In genomic region chr9:35038922-35039586, GRCm38 (mm10) we compare ENCODE assay signal across 9 mouse cellular contexts.
DNase-seq lines count a peak whose midpoint lies in the region; ATAC-seq and TF ChIP-seq lines count a peak whose summit lies in the region.
"Had no signal": no experiment of that assay in that cellular context is flagged by ENCODE, and none has a peak within 500 bp of the region (broad histone marks: within the 10 kb centered on the region; RNA-seq: fewer than 3 reads in every experiment).

No protein-coding gene starts in this region.

- no peak for TF ChIP-seq POLR2A in liver, adult 2 months (IDR thresholded peaks at IDR 0.05; ENCODE audit: extremely low read depth, insufficient read depth, low read length)

- H3K27me3 ChIP-seq in liver, adult 2 months (ENCODE audit: control insufficient read depth, insufficient read depth, low read length) = no peaks in the 10 kb centered on the region
- no peaks in the 10 kb centered on the region for H3K27me3 ChIP-seq in embryonic facial prominence, embryonic 14.5 days (replicated peaks; ENCODE audit: control insufficient read depth, insufficient read depth, low read length)

- H3K79me2 ChIP-seq in liver, adult 2 months (ENCODE audit: control insufficient read depth, insufficient read depth, low read length) = no peaks in the 10 kb centered on the region

- H3K4me2 ChIP-seq in embryonic facial prominence, embryonic 14.5 days (ENCODE audit: low read depth, low read length) = no peak overlapping the region
- H3K4me2 ChIP-seq: neural tube, embryonic 12.5 days had no signal

- no peak for TF ChIP-seq CTCF in liver, adult 2 months (IDR thresholded peaks at IDR 0.05; ENCODE audit: low read depth, low read length)

- peaks cover 5% of the 10 kb centered on the region; the same call in 1 of the 2 replicates for H3K9me3 ChIP-seq in embryonic facial prominence, embryonic 14.5 days (ENCODE audit: control insufficient read depth, low read length)
- H3K9me3 ChIP-seq: neural tube, embryonic 12.5 days had no signal

- peak; percentile 28; the same call in 1 of the 2 replicates for ATAC-seq in embryonic facial prominence, embryonic 14.5 days (ENCODE audit: low read depth)

- no peaks in the 10 kb centered on the region; the same call in 1 of the 2 replicates for H3K36me3 ChIP-seq in liver, adult 2 months (ENCODE audit: control insufficient read depth, insufficient read depth, low read length)
- H3K36me3 ChIP-seq in embryonic facial prominence, embryonic 14.5 days (ENCODE audit: control insufficient read depth, insufficient read depth, low read length) = no peaks in the 10 kb centered on the region
- H3K36me3 ChIP-seq: neural tube, embryonic 12.5 days had no signal

- 0 out of 2 replicates have a peak overlapping the region, but pooled peaks have one; percentile 8 for H3K9ac ChIP-seq in liver, adult 2 months (ENCODE audit: low read depth, low read length)
- H3K9ac ChIP-seq in embryonic facial prominence, embryonic 14.5 days (ENCODE audit: low read depth, low read length) = no peak overlapping the region
- H3K9ac ChIP-seq: neural tube, embryonic 12.5 days had no signal

- H3K4me1 ChIP-seq in liver, adult 2 months (ENCODE audit: control insufficient read depth, insufficient read depth, low read length) = 0 out of 2 replicates have a peak, but pooled peaks cover 9% of the 10 kb centered on the region
- peaks cover 10% of the 10 kb centered on the region for H3K4me1 ChIP-seq in embryonic facial prominence, embryonic 14.5 days (ENCODE audit: control insufficient read depth, insufficient read depth, low read length)

- no peak overlapping the region for H3K4me3 ChIP-seq in liver, adult 2 months (ENCODE audit: insufficient read depth, low read depth, low read length)
- no peak overlapping the region for H3K4me3 ChIP-seq in embryonic facial prominence, embryonic 14.5 days (ENCODE audit: low read depth, low read length)
- H3K4me3 ChIP-seq: neural tube, embryonic 12.5 days had no signal

- peak overlapping the region; percentile 66 for H3K27ac ChIP-seq in liver, adult 2 months (replicated peaks; ENCODE audit: insufficient read depth, low read depth, low read length)
- H3K27ac ChIP-seq in embryonic facial prominence, embryonic 14.5 days (replicated peaks; ENCODE audit: low read depth, low read length) = peak overlapping the region; percentile 53; the same call in 1 of the 2 replicates
- H3K27ac ChIP-seq: neural tube, embryonic 12.5 days had no signal

- WGBS in liver, adult 2 months = 37% methylated on average over 7 of the region's 7 CpGs
- 50% methylated on average over 7 of the region's 7 CpGs for WGBS in embryonic facial prominence, embryonic 14.5 days

- peak; percentile 68 for DNase-seq in liver, adult 2 months (ENCODE audit: extremely low read depth, low read depth, low spot score)
- no peak for DNase-seq in liver
- peak; percentile 74 for DNase-seq in embryonic facial prominence, embryonic 14.5 days (ENCODE audit: low spot score)
- peak; percentile 44 for DNase-seq in kidney, adult 18-20 months
- DNase-seq in lung, postnatal 25 days (ENCODE audit: low spot score) = peak; percentile 54
- no peak for DNase-seq in B cell, adult 2 months
- DNase-seq in cerebellum, adult 11 months = no peak
- no peak for DNase-seq in gastrocnemius, postnatal 36 days

- intact Hi-C loops in gastrocnemius, postnatal 36 days (cut with DNase I) = loop anchor here (10.0 kb wide), 1 partner anchor 226 kb away; the partner anchor contains the start of genes Fam118b and Rpusd4

Comparison
In these comparisons a context has a peak if more than half of its experiments do, and no peak if none do; other contexts are left out.
1. DNase-seq: peak in liver, adult 2 months (single experiment), embryonic facial prominence, embryonic 14.5 days (single experiment), kidney, adult 18-20 months (single experiment) and lung, postnatal 25 days (single experiment); none in liver (single experiment), B cell, adult 2 months (0 of 2), cerebellum, adult 11 months (single experiment) and gastrocnemius, postnatal 36 days (0 of 2).